Mouse (Mus musculus) liver, adult 2 months (tissue): ENCODE measurements around the gene Disc1.

ENCODE experiments used
- CTCF ChIP-seq: fragments of 200-500 bp; IDR thresholded peaks from 2 replicates; pipeline ENCODE4 v1.5.1; 2011; ENCODE audit warnings: low read depth, low read length, control low read depth
- POLR2A ChIP-seq: fragments of 200-500 bp; IDR thresholded peaks from 2 replicates; pipeline ENCODE4 v1.6.1; 2011; ENCODE audit warnings: low read length, control low read depth; ENCODE audit not compliant: insufficient read depth; ENCODE audit errors: extremely low read depth

DNA sequence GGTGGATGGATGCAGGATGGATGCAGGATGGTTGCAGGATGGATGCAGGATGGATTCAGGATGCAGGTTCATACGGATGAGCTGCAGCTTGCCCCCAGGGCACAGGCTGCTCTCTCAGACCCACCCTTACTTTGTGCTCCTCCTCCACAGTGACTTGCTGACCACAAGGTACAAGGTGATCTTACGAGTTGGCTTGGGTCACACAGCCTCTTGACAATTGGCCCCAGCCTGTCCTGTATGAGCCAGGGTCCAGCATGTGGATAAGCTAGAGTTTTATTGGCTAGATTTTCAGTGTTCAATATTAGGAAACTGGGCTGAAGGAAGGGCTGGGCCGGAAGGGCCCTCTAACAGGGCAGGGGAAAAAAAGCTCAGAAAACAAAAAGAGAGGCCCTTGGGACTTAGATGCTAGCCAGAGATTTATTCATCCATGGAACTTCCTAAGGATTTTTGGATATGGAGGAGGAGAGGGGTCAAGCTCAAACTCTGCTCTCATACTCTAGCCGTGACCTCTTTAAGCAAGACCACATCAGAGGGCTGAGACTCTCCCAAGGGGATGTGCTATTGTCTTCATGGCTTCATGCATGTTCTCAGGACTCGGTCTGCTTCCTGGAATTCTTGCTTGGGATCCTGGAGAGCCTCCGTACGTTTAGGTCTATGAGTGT, 143.5 kb downstream of the Disc1 start:
- TF ChIP-seq POLR2A (no peak), CTCF (no peak)
